Mouse (Mus musculus) fat pad, adult 2 months (tissue): ENCODE data around the gene Fam71a.
"Not testable (repeated sequence)": the region's sequence is repeated elsewhere in the genome, so short reads cannot be mapped to it uniquely, and the experiment has no call there.

Experiments used
- DNase-seq: peaks from one replicate; pipeline ENCODE4 v3.0.0-alpha.2; 2011; ENCODE audit warnings: low read depth, low spot score; ENCODE audit errors: extremely low read depth

The Fam71a gene

GRCm38 (mm10) chr1:191182431-191183162, 18.0 kb upstream of the Fam71a start:
- no peak for DNase-seq

DNA sequence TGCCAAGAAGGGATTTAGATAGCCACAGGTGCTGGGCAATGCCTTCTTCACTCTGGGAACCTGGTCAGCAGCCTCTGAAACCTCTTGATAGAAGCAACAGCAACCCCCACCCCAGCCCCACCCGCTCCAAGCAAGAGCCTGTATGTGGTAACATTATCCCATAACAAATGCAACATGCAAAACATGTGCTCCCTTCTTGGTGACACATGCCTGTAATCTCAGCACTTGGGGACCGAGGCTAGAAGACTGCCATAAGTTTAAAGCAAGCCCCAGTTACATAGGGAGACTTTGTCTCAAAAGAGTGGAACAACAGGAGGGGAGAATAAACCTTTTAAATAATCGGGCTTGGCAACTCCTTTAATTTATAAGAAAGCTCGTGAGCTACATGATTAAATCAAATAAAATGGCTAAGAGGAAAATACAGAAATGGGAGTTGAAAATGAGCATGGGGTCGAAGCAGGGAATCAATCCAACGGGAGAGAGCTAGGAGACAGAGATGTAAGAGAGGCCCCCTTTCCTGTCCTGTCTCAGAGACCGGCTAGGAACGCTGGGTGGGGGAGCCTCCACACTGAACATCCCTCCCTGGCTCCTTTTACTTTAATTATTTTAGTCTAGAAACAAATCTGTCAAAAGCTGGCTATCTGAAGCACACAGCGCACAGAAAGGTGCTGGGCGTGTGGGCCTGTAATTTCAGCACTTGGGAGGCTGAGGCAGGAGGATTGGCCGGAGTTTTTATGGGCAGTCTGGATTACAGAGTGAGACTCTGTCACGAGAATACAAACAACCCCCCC, 17.0 kb upstream of the Fam71a start:
- no peak for DNase-seq

DNA sequence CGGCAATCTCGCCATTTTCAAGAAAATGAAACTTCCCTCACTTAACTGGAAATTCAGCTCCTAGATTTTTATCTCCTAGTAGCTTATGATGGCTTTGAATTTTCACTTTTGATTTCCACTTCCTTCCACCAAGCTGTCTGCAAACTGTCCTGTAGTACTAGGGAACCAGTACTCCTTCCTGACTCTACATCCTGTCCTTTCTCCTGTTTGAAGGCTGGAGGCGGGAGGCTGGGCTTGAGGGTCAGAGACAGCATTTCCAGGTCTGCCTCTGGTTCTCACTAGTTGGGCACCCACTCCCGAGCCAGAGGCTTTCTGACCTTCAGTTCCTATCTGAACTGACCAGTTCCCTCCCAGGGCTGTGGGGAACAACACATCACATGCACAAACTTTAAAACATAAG, 15.8 kb upstream of the Fam71a start:
- no peak for DNase-seq

- DNase-seq = no peak
Observed at GRCm38 (mm10) chr1:191179846-191180245, 15.2 kb upstream of the Fam71a start.

DNA sequence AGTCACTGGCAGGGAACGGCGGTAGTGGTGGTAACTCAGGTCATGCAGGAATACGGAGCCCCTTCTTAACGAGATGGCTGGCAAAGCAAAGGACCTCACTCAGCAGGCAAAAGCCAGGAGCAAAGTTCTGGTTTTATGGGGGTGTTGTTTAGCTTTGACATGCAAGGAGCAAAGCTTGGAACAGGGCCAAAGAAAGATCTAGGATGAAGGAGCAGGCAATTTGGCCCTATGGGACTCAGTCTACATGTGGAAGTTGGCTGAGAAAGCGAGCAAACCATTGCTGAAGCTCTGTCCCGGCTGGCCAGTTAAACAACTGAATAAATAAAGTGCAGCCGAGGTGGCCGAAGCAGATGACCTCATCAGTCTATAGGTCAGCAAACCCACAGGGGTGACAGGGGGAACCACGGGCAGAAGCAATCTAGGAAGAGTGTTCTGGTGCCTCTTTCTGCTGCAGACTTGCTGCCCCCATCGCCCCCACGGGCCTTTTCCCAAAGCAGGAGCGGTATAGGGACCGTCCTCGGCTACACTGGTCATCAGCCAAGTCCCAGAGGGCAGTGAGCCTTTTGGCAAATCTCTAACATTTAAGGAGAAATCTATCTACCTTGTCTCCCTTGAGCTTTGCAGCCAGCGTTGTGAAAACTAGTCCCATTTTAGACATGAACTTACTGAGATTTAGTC, 14.0 kb upstream of the Fam71a start:
- DNase-seq = no peak

GRCm38 (mm10) chr1:191176887-191177286, 12.3 kb upstream of the Fam71a start:
- DNase-seq = no peak

DNA sequence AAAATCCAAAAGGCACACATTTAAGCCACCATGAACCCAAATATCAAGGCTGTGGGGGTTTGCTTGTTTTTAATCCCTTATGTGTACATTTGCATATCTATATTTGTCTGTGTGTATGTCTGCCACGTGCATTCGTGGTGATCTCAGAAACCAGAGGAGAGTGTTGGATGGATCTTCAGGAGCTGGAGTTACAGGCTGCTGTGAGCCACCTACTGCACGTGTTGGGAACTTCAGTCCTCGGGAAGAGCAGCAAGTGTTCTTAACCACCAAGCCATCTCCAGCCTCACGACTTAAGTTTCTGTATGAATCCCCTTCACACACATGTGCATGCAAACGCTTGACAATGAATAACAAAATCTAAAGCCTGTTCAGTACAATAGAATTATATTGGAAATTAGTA, 7.9 kb upstream of the Fam71a start:
- DNase-seq = no peak

DNA sequence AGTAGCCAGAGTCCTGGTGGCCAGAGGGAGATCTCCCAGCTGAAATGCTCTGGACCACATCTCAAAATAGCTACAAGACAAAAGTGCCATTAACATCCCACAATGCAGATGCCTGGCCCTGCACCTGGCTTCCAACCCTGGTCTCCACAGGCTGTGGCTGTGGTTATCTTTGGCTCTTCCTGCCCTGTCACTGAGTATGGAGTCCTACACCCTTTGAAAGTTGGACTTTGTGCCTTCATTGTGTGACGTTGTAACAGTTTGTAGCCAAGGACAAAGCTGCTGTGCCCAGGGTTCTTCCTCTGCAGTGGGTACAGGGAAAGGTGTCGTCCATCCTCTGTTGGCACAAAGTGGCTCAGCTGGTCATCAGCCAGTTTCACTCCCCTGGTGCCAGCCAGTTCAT, 5.8 kb upstream of the Fam71a start:
- no peak for DNase-seq

GRCm38 (mm10) chr1:191166189-191166588, 1.6 kb upstream of the Fam71a start:
- DNase-seq = no peak

DNA sequence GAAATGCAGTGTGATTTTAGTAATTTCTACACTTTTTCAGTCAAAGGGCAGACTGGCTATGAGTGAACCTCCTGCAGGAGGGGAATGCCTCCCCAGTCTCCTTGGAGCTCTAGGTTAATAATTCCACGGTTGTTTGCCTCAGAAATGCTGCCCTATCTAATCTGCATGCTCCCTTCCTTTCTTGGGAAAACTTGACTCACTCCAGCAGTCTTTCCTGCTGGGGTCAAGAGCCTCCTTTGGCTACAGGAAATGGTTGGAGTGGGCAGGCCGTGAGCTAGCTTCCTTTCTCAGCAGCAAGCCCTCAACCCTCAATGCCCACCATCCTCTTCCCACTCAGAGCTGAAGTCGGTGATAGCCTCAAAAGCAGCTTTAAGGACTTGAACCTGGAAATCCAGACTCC, 10.3 kb downstream of the Fam71a start:
- no peak for DNase-seq

- DNase-seq = no peak
Observed at GRCm38 (mm10) chr1:191153052-191153451, 11.6 kb downstream of the Fam71a start.

DNA sequence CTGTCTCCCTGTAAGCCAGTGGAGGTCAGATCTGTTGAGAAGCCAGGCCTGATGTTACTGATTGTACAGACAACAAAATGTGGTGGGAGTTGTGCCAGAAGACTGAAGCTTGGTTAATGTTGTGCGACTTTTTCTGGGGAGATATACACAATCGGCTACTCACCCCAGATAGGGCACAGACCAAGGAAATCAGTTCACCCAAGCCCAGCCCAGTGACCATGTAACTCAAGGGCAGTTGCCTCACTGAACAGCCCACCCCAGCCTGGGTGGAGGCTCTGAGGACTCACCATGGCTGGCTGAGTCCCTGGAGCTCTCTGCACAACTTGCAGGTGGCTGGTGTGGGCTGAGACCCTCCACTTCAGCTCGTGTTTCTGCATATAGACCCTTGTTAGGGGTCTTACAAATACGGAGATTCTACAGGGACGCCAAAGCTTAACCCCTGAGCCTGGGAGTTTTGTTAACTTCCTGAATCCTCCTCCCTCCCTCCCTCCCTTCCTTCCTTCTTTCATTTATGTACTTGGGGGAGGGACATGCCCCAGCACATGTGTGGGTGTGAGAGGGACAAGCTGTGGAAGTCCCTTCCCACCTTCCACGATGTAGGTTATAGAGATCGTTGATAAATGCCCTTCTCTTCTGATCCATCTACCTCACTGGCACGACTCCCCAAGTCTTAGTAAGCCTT, 13.6 kb downstream of the Fam71a start:
- DNase-seq = no peak

DNA sequence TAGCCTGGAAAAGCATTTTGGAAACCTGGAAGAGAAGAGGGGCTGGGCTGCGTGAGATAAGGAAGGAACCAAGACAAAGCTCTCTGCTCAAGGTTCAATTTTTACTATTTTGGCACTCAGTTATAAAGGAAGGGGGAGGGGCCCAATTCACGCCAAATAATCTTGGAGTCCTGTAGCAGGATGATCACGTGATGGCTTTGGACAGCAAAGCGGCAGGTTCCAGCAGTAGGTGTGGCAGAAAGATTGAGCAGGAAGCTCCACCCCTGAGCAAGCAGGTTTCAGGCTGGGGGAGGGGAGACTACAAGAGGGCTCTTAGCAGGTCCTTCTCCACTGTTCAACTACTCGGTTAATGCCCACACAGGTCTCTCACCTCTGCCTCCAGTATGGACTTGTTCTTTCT, 15.1 kb downstream of the Fam71a start:
- DNase-seq = not testable (repeated sequence)

- DNase-seq = no peak
Observed at GRCm38 (mm10) chr1:191140983-191141382, 23.6 kb downstream of the Fam71a start.

DNA sequence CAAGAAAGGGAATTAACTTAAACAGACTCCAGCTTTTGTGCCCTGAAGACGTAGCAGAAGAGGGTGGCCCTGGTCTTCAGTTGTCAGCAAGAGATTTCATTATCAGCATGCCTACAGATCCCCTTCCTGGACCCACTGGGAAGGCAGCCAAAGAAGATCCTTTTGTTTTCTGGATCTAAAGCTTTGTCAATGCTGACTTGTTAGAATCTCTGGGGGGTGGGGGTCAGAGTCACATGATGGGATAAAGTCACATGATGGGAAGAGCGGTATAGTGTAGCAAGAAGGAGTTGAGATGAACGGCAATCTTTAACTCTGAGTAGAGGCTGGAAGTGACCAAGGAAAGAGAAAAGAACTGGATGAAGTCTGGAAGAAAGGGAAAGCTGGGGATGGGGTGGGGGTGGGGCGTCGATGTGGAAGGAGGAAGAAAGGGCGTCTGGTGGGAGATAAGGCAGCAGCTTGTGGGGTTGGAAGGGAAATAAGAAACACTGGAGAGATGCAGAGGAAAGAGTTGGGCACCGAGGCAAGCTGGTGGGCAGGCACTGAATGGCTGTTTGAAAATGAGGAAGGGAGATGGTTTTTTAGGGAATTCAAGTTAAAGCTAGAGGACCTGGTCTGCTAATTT, 25.6 kb downstream of the Fam71a start:
- no peak for DNase-seq

DNA sequence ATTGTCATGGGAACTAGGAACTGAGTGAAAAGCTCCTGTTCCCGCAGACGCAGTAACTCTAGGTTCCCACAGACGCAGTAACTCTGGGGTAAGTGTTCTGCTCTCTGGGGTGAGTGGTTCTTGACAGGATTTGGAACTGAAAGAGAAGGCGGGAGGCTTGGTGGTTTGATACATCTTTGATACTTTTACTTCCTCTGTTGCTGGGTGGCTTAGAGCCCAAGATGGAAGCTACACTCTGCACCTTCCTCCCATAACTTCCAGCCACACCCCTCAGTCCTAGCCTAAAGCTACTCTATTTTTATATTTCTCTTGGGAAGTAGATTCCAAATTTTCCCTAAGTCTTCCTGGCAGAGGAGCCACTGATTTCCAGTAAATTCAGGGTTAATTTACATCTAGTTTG, 26.2 kb downstream of the Fam71a start:
- DNase-seq = no peak

DNA sequence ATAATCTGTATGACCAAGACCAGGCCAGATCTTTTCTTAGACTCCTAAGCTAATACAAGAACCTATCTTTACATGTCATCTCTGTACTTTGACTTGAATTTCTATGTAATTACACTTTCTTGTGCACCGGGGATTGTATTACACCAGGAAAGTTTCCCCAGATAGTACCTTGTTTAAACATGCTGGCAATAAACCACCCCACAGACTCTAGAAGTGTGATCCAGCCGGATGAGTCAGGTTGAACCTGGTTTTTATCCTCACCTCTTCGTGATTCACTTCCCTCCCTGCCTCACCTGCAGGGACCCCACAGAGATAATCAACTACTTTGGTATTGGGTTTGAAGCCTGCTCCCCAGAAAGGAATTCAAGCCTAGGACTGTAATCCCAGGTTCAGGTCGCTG, 29.2 kb downstream of the Fam71a start:
- no peak for DNase-seq

DNA sequence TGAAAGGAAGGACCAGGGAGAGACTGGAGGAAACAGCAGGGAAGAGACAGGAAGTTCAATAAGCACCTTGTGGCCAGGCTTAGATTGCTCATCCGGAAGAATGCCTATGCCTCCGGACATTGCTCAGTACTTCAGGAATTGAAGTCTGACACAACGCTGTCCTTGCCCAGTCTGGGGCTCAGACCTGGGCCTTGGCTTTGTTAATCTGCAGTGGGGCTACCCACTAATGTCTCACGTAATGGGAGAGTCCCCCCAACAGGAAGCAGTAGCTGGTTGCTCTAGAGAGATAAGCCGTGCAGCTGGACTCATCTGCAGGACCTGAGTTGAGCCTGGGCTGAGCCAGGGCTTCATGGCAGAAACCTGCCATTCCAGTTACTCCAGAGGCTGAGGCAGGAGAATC, 31.7 kb downstream of the Fam71a start:
- no peak for DNase-seq

GRCm38 (mm10) chr1:191132240-191132639, 32.4 kb downstream of the Fam71a start:
- DNase-seq = no peak

DNA sequence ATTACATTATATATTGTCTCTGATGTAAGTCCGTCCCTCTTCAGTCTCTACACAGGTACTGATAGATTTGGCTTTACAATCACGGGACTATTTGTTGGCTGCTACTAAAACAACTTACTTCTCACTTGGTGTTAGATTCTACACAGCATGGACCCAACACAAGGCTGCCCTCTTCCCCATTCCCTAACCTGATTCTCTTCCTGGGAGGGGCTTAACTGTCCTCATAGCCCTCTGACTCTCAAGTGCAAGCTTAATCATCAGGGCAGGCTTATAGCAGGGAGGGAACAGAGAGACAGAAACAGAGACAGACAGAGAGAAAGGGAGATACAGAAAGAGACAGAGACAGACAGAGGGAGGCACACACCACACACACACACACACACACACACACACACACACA, 32.9 kb downstream of the Fam71a start:
- no peak for DNase-seq
